Mouse (Mus musculus) frontal cortex, adult 2 months (tissue): ENCODE measurements around the gene Clstn1. TPM values are rescaled to one million over a fixed set of nuclear protein-coding genes. Genes with fewer than 3 reads are reported as not detected.

Source experiments
- DNase-seq, 2 experiments: peaks; one replicate each; pipeline ENCODE4 v3.0.0; 2022; ENCODE audit warnings: low spot score in 1 of 2; ENCODE audit errors: extremely low spot score in 1 of 2
- polyA plus RNA-seq: library from polyadenylated mRNA; depleted of rRNA; stranded (reverse); fragments of >200 nt; gene quantifications from 2 replicates; pipeline ENCODE4 v1.2.3, GENCODE M21; 2012

Clstn1 gene
- polyA plus RNA-seq, 1 experiment: 310 TPM

DNA sequence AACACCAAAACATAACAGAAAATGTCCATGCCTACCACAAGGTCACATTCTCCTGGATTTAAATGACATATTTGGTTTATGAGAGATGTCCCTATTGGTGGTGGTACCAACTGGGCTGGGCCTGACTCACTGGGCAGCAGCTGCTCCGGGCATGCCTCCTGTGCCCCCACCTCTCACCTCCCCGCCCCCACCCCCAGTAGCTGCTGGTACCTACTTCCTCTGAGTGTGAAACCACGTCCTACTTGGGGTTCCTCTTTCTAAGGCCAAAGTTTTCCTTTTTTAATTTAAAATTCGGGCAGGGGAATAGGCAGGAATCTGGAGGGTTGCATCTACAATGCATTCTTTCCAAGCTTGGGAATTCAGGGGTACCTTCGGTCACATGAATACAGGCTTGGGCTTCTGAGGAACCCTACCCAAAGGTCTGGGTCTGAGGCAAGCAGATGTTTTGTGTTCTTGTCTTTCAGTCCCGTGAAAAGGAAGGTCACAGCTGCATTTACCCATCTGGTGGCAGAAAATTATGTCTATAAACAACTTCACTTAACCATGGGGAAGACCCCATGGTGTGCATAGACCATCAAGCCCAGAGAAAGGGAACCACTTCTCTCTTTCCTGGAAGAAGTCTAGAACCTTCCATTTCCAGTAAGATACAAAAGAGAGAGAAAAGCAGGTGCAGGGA lies 78.9 kb downstream of the Clstn1 start:
- no peak for DNase-seq

DNA sequence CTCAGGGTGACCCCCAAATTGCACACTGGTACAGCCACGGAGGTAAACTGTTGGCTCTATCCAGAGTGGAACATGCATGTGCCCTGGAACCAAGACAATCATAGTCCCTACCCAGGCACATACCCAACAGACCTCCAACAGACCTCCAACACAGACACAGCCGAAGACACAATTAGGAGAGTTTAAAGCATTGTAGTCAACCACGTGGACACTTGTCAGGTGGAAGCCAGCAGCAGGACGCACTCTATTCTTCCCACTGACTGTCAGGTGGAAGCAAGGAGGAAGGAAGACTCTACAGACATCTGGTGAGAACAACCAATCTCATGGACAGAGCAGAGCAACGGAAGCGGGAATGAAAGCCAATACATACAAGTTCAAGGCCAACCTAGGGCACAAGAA lies 79.4 kb downstream of the Clstn1 start:
- no peak for DNase-seq

DNA sequence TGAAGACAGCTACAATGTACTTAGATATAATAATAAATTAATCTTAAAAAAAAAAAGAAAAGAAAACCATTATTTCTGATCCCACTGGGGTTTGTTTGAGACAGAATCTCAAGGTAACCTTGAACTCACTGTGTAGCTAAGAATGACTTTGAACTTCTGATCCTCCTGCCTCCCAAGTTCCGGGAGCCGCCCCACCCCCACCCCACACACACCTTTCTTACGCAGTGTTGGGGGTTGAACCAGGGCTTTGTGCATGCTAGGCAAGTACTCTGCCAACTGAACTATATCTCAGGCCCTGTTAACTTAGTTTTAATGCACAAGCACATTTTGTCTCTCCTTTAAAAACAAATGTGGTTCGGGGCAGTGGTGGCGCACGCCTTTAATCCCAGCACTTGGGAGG lies 84.9 kb downstream of the Clstn1 start:
- DNase-seq: no peak

DNA sequence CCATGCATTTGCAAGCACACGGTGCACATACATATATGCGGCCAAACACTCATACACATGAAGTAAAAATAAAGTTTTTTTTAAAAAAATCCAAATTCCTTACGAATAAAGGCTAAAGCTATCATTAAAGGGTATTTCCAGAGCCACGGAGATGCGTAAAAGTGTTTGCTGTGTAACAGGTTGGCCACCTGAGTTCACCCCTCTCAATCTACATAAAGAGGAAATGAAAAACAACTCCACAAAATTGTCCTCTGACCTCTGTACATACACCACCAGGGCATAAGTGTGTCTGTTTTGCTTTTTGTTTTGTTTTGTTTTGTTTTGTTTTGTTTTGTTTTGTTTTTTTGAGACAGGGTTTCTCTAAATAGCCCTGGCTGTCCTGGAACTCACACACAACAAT lies 86.5 kb downstream of the Clstn1 start:
- no peak for DNase-seq

DNA sequence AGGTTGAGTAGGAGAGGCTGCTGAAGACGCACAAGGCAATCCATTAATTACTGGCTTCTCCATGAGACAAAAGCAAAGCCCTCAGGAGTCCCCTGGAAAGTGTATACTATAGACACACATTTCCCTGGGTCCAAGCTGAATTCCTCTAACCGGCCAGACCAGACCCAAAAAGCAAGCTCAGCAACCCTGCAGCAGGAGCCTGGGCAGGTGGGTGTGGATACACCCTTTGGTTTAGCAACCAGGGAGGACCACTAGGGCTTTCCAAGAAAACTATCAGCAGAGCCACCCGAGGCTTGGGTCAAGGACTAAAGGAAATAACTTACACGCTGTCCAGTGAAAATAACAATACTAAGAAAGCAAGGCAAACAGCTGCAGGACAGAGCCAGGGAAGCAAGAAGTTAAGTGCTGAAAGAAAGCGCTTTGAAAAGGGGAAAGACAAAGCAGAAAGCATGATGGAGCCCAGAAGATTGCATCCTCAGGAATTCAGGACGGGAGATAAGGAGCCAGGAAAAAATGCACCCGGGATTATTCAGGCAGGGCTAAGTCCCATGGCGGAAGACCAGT lies 88.6 kb downstream of the Clstn1 start:
- DNase-seq: no peak

DNA sequence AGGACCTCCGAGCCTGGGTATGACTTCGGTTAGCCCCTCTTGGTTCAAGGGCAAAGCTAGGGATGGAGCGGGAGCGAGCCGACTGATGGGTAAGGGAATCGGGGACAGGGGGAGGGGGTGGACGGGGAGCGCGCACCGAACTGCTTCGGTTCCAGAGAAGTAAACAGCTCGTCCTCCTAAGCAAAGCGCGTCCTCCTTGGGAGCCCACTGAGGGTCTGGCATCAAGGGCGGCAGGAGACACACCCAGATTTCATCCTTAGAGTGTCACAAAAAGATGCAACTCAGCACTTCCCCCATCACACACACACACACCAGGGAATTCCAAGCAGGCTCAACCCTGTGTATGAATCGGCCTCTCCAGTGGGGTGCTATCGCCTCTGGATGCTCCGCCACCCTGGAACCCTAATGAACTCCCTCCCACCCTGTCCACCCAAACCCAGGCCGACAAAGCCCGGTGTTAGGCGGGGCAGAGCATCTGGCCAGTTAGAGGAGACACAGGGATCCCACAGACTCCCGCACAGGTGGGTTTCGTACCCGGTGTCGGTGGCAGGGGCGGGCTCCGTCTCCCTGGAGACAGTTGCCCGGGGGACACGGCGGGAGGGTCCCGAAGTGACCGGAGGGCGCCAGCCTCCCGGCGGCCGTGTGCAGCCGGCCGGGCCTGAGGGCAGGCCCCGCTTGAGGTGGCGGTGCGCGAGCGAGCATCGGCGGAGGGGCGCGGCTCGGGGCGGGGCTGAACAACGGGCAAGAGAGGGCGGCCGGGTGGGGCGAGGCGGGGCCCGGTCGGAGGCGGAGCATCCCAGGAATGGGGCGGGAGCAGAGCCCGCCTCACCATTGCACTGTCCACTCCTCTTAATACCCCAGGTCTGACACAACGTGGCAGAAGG lies 89.4 kb downstream of the Clstn1 start:
- peak in 1 of 2 experiments; percentile 74 for DNase-seq

DNA sequence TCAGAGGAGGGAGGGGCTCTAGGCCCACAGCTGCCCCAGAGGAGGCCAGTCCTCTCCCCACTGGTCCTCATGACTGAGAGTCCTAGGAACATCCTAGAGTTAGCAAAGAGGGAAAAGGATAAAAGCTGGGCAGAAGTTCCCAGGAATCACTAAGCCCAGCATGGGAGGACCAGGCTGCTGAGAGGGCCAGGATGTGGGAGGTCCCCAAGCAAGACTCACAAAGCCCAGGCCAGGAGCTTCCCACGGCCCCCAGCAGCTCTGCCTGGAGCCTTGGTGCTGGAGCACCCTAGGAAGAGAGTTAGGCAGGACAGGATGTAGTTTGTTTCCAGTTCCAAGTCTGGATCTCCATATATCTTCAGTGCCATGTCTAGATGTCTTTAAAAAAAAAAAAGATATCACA lies 91.7 kb downstream of the Clstn1 start:
- DNase-seq: no peak

DNA sequence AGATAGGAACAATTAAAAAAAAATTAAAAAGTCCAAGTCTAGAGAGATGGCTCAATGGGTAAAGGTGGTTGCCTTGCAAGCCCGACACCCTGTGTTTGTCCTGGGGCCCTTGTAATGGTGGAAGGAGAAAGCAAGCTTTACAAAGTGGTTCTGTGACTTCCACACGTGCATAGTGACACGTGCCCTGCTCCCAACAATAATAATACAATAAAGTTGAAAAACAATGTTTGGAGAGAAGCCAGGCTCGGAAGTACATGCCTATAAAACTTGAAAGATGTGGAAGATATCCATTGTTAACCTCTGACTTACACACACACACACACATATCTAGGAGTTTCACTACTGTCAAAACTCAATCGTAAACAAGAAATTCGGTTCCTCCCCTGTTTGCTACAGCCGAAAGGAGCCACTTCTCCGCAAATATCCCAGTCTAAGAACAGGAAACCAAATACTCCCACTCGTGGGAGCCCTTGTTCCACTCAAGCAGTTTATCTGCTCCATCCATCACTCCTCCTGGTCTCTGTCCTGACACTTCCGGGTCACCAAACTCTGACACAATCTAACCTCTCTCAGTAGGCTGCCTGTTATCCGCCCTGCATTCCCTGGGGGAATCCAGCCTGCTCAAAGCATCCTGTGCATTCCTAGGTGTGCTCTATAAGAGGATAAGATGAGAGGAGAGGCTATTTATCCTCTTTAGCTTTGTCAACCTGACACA lies 92.9 kb downstream of the Clstn1 start:
- no peak for DNase-seq

DNA sequence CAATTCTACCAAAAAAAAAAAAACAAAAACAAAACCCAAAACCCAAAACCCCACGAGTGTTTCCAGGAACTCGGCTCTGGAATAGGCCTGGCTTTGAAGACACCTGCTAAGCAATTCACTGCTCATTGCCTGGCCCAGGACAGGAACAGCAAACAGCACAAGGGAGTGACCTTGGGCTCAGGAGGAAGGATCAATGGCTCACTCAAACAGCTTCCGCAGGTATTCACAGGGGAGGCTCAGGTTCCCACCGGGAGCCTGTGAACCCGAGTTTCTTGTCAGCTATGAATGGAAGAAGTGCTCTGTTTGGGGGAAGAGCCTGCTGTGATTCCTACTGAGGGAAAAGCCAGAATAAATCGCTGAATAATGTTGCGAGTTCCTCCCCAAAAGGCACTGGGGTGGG lies 97.6 kb downstream of the Clstn1 start:
- no peak for DNase-seq

DNA sequence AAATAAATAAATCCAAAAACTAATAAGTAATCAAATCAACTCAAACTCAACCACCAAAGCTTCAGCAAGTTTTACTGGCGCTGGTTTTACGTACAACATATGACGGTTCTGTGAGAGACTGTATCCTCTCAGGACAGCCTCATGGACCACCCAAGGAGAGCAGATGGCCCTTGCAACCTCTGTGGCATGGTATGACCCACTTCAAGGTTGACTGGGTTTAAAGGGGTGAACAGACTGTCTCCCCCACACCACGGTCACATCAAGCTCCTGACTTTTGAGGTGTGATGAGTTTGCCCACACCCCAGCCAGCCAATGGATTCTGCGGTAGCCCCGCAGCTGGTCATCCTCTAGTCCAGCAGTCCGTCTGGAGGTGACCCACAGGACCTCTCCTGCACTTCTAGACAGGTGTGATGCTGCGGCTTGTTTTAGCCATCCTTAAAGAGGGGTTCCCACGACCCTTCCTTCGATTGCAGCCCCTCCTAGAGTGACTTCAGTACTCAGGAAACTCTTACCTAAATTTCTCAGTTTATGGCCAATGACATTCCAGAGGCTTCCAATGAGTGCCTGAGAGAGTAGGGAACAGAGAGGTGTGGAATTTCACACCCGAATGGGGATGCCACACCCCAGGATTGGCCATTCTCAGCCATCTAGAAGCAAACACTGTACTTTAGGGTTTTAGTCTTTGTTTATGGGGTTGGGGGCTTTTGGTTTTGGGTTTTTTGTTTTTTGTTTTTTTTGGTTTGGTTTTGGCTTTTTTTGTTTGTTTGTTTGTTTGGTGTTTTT lies 98.8 kb downstream of the Clstn1 start:
- no peak for DNase-seq

DNA sequence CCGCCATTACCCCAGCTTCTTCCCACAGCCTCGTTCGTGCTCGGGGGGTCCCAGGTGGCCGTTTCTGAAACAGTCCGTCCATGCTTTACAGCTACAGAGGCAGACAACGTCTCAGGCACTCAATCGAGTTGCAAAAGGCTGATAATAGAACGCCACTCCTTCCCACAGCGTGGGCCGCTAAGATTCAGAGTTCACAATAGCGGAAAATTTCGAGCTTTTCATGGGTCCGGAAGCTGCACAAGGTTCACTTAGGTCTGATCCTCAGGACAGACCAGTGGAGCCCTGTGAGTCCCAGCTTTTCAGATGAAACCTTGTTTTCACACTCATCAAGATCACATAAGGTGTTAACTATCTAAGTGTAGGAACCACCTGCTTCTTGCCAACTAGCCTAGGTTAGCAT lies 102.6 kb downstream of the Clstn1 start:
- no peak for DNase-seq

DNA sequence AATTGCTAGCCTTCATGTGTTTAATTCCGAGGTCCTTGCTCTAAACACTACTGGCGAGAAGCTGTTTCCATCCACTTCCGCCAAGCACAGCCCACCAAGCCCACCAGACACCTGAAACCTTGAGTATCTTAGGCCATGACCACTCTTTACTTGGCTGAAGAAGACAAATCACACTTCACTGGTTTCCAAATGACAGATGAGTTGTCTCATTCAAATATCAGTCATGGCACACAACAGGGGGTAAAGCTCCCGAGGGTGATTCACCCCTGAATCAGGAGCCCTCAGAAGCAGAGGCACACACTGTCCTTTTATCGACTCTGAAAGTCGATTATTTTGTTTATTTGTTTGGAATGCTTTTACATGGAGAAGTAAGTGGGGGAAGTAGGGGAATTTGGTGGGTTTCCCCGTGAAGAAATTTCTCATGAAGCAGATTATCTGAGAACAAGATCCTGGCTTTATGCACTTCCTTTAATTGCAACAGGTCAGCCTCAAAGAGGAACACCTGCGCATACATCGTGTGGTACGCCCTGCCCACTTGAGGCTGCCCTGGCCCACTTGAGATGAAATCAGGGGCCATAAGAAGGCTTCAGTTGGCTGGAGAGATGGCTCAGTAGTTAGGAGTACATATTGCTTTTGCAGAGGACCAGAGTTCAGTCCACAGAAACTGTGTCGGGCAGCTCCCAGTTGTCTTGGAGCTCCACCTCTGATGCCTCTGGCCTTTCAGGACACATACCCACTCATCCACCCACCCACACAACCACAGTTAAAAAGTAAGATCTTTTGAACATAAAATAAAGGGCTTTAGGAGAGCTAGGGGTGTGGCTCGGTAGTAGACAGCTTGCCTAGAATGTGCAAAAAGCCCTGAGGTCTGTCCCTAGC lies 103.8 kb downstream of the Clstn1 start:
- DNase-seq: no peak

DNA sequence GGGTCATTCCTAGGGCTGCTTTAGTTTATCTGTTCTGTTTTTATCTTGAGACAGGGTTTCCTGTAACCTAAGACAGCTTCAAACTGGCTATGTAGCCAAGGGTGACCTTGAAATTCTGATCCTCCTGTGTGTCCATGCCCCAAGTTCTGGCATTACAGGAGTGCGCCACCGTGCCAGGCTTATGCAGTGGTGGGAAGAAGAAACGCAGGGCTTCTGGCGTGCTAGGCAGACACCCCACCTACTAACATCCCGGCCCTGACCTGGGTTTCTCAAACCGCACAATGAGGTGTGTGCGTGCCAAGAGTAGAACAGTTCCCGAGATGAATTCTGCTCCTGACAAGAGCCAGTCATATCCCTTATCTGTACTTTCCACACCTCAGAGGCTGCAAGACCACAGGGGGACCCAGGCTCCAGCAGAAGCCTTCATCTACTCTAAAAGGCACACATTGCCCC lies 104.6 kb downstream of the Clstn1 start:
- DNase-seq: no peak

DNA sequence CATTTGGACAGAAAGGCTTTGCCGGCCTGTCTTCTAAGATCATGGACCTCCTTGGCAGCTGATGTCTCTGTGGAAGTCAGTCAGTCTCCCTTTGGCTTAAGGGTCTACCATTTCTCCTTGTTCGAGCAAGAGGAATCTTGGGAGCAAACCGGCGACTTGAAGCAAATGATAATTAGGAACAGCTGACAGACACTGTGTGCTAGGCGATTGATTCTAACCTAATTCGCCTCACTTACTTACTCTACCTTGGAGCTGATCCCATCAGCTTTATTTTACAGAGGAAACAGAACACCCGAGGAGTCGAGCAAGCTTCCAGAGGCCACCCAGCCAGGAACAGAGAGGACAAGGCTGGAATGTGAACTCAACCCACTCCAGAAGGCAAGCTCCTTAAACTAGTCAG lies 105.1 kb downstream of the Clstn1 start:
- no peak for DNase-seq

DNA sequence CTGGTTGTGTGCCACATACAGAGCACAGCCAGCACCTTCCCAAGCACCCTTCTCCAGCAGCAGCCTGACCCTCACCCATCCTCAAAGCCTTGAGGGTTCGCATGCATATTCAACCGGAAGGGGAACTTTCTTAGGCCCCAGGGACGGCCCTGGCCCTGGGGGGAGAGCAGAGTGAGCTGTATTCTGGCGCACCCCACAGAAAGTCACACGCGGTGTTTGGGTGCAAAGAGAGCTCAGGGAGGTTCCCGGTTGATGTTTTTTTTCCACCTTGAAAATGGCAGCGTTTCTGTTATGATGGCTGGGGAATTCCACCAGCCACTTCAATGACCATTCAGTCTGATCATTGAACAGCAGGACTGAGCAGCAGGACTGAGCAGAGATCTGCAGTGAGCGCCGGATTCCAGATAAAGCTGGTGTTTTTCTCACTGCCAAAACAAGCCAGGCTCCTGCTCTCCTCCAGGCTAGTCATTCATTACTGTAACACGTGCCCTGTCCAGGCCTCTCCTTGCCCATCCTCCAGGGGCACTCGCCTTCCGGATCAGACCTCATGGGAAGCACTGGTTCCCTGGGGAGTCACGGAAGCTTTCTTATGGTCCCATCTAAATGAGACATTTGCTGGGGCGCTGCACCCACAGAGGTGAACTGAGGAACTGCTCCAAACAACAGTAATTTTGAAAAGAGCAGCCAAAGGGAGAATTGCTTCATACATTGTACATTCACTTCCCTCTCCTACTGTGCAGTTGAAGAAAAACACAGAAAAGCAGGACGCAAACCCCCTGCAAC lies 110.1 kb downstream of the Clstn1 start:
- DNase-seq: no peak

DNA sequence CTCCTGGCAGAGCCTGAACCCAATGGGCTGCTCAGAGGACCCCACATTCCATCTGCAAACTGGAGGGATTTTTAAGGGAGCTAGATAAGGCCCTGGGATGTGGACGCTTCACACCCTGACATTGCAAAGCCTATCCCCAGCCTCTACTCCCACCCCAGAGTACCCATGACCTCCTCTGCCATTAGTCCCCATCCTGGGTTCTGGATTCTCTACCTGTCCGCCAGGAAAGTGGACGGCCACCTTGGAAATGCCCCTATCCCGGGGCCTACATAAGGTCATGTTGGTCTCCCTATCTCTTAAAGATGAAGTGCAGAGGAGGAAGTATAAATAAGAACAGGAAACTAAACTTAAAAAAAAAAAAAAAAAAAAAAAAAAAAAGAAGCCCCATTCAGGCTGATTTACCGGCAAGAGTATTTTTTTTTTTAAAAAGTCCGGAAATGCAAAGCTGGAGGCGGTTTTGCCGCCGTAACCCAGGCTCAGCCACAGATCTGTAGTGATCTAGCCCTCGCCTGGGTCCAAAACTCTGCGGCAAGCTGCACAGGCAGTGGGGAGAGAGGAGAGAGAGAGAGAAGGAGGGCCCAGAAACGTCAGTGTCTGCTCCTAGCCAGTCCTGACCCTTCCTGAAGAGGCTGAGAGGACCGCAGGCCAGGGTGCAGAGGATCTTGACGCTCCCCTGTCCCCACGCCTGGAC lies 111.4 kb downstream of the Clstn1 start:
- no peak for DNase-seq

DNA sequence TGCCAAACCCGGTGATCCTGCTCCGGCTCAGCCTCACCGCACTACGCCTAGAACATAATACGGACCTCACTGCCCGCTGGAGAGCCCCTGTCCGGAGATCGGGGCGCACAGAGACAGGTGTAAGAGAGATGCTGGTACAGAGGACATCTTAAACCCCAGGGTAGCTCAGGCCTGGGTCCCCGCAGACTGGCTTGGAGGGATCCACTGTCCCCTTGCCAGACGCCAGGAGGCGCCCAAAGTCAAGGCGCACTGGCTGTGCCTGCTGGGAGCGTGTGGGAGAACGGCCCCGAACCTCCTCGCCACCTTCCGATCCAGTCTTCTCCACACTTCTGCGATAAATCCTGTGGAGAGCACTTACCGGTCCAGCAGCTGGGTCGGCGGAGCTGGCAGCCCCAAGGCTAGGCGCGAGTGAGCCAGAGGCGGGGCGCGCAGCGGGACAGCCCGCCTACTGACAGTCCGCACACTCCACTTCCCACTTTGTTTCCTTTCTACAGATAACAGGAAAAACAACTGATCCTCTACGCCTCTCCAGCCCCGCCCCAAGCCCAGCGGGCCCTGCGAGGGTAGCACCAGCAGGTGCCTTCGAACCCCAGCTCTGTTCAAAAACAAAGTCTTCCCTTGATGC lies 112.0 kb downstream of the Clstn1 start:
- DNase-seq: peak in 1 of 2 experiments; percentile 36
